Mouse (Mus musculus): ENCODE data around the gene Defb39. TPM values are rescaled to one million over a fixed set of nuclear protein-coding genes. Genes with fewer than 3 reads are reported as not detected.

Defb39 gene
- not detected in 2 replicates for polyA plus RNA-seq (2015; fragmentation: Nextera tagmentation; extraction: Ambion mirVana)

GRCm38 (mm10) chr8:19064710-19065109, at the start of gene Defb39:
TSS of gene Defb39 (minus strand) at chr8:19064810.

GRCm38 (mm10) chr8:19026466-19026865, 38.1 kb downstream of the Defb39 start, which contains the start of gene Defb38:
TSS of gene Defb38 (minus strand) at chr8:19026566.

Other genes starting within 250 kb of the Defb39 start
- gene Defb40, start 86.6 kb downstream of the Defb39 start, polyA plus RNA-seq (2015; fragmentation: Nextera tagmentation; extraction: Ambion mirVana), result not detected in 2 replicates
- not detected in 2 replicates for gene Defb37, start 73.8 kb downstream of the Defb39 start, polyA plus RNA-seq (2015; fragmentation: Nextera tagmentation; extraction: Ambion mirVana)
- not detected in 2 replicates for gene Defb38, start 38.2 kb downstream of the Defb39 start, polyA plus RNA-seq (2015; fragmentation: Nextera tagmentation; extraction: Ambion mirVana)
- gene Defb12, start 50.0 kb upstream of the Defb39 start, polyA plus RNA-seq (2015; fragmentation: Nextera tagmentation; extraction: Ambion mirVana), result not detected in 2 replicates
- not detected in 2 replicates for gene Defb34, start 58.9 kb upstream of the Defb39 start, polyA plus RNA-seq (2015; fragmentation: Nextera tagmentation; extraction: Ambion mirVana)
- not detected in 2 replicates for gene Gm45826, start 76.0 kb upstream of the Defb39 start, polyA plus RNA-seq (2015; fragmentation: Nextera tagmentation; extraction: Ambion mirVana)
- not detected in 2 replicates for gene Defb14, start 129.5 kb upstream of the Defb39 start, polyA plus RNA-seq (2015; fragmentation: Nextera tagmentation; extraction: Ambion mirVana)
- gene Defb4, start 133.9 kb upstream of the Defb39 start, polyA plus RNA-seq (2015; fragmentation: Nextera tagmentation; extraction: Ambion mirVana), result not detected in 2 replicates
- not detected in 2 replicates for gene Defb6, start 160.7 kb upstream of the Defb39 start, polyA plus RNA-seq (2015; fragmentation: Nextera tagmentation; extraction: Ambion mirVana)
- gene Defb46, start 175.1 kb upstream of the Defb39 start, polyA plus RNA-seq (2015; fragmentation: Nextera tagmentation; extraction: Ambion mirVana), result not detected in 2 replicates
- not detected in 2 replicates for gene Defb5, start 182.8 kb upstream of the Defb39 start, polyA plus RNA-seq (2015; fragmentation: Nextera tagmentation; extraction: Ambion mirVana)
- gene Defb3, start 228.6 kb upstream of the Defb39 start, polyA plus RNA-seq (2015; fragmentation: Nextera tagmentation; extraction: Ambion mirVana), result not detected in 2 replicates